Mouse (Mus musculus) hindbrain, embryonic 10.5 days (tissue): ENCODE measurements around the gene Prep. TPM values are rescaled to one million over a fixed set of nuclear protein-coding genes. Genes with fewer than 3 reads are reported as not detected.

Experiments used
- DNase-seq: peaks from one replicate; pipeline ENCODE4 v3.0.0-alpha.2; 2017; ENCODE audit warnings: low spot score
- H3K27ac ChIP-seq: fragments of 300-500 bp; sonication (generic); 2 replicates; pipeline ENCODE4 v1.5.1; 2016; ENCODE audit warnings: mild to moderate bottlenecking, moderate library complexity
- H3K27me3 ChIP-seq: fragments of 300-500 bp; sonication (generic); 2 replicates; pipeline ENCODE4 v1.6.1; 2016; ENCODE audit warnings: mild to moderate bottlenecking; ENCODE audit not compliant: poor library complexity, insufficient read depth, severe bottlenecking
- H3K36me3 ChIP-seq: fragments of 300-500 bp; sonication (generic); 2 replicates; pipeline ENCODE4 v1.6.1; 2016; ENCODE audit warnings: mild to moderate bottlenecking, moderate library complexity
- H3K4me1 ChIP-seq: fragments of 300-500 bp; sonication (generic); replicated peaks from 2 replicates; pipeline ENCODE4 v1.6.1; 2016; ENCODE audit warnings: mild to moderate bottlenecking
- H3K4me3 ChIP-seq: fragments of 300-500 bp; sonication (generic); 2 replicates; pipeline ENCODE4 v1.5.1; 2016; ENCODE audit warnings: mild to moderate bottlenecking, moderate library complexity
- H3K9me3 ChIP-seq: fragments of 300-500 bp; sonication (generic); 2 replicates; pipeline ENCODE4 v1.6.1; 2016; ENCODE audit warnings: mild to moderate bottlenecking, moderate library complexity
- WGBS: fragments of 180-500 bp; shearing (Covaris S2); methylation state at CpG from one replicate; pipeline ENCODE4 v1.1.7; 2016; 5-methylcytosine and 5-hydroxymethylcytosine counted together
- polyA plus RNA-seq: library from polyadenylated mRNA; unstranded; fragments of >200 nt; fragmentation: Nextera tagmentation; extraction: Ambion mirVana; gene quantifications from 2 replicates; pipeline ENCODE4 v1.2.1, GENCODE M21; 2016

Gene Prep
- polyA plus RNA-seq, 1 experiment from 2014 or later: 34.0 TPM

- Histone ChIP-seq H3K27ac (no peak overlapping the region), H3K4me3 (no peak overlapping the region), H3K27me3 (no peaks in the 10 kb centered on the region), H3K36me3 (peaks cover 71% of the 10 kb centered on the region), H3K9me3 (no peaks in the 10 kb centered on the region), H3K4me1 (no peaks in the 10 kb centered on the region)
- WGBS: 92% methylated on average over 6 of the region's 6 CpGs
- DNase-seq: no peak
These were observed 63.0 kb downstream of the Prep start for GRCm38 (mm10) chr10:45130004-45130403.

DNA sequence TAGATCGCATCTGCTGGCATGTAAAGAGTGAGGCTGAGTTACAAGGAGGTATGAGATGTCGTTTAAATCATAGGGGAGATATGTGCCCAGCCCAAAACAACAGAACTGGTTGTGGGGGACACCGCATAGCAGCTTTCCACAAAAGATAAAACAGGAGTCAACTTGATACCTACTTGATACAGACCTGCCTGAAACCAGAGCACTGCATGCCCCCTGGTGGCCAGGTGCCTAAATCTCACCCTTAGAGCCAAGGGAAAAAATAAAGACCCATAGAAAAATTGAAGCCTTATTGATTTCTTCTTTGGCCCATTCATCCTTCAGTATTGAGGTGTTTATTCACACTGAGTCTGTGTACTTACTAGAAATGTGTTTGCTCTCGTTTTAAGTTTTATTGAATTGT lies 65.4 kb downstream of the Prep start:
- peaks cover 4% of the 10 kb centered on the region for H3K4me1 ChIP-seq
- H3K27me3 ChIP-seq: no peaks in the 10 kb centered on the region
- no peak overlapping the region for H3K4me3 ChIP-seq
- DNase-seq: no peak
- H3K27ac ChIP-seq: no peak overlapping the region
- 84% methylated on average over 4 of the region's 4 CpGs for WGBS
- no peaks in the 10 kb centered on the region for H3K9me3 ChIP-seq
- peaks cover 68% of the 10 kb centered on the region for H3K36me3 ChIP-seq

DNA sequence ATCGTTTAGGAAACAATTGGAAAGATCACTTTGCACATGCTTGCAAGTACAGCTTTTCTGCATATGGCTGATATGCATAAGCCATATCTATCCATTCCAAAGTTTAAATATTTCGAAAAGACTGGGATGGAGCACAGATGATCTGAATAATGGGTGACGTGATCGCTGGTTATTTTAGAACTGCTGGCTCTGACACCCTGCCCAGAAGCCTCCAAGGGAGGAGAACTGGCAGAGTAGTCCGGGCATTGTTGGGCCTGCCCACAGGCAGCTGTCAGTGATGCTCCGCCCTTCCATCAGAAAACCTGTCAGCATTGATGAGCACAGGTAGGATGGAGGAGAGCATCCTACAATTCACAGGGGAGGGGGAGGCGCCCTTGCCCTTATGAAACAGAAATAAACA lies 69.8 kb downstream of the Prep start:
- no peak for DNase-seq
- H3K27me3 ChIP-seq: no peaks in the 10 kb centered on the region
- H3K36me3 ChIP-seq: peaks cover 48% of the 10 kb centered on the region
- no peaks in the 10 kb centered on the region for H3K9me3 ChIP-seq
- H3K4me3 ChIP-seq: no peak overlapping the region
- H3K27ac ChIP-seq: no peak overlapping the region
- 90% methylated on average over 7 of the region's 7 CpGs for WGBS
- H3K4me1 ChIP-seq: peaks cover 17% of the 10 kb centered on the region

DNA sequence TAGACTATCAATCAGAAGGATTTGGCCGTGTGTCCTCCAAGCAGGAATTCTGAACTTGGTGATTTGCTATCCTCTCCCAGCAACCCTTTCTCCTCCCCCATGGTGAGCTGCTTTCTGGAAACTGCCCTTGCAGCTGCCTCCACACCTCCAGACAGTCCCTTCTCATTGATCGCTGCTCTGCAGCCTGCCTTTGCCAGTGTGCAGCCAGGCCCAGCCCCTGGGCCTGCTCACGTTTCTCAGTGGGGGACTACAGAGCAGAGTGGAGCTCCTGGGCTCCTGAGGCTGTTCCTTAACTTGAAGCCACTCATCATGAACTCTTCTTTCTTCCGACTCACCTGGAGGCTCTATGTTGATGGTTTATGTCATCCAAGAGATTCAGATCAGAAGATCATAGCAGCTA lies 72.9 kb downstream of the Prep start:
- DNase-seq: no peak
- Histone ChIP-seq H3K27me3 (no peaks in the 10 kb centered on the region), H3K27ac (no peak overlapping the region), H3K4me3 (no peak overlapping the region), H3K9me3 (no peaks in the 10 kb centered on the region), H3K4me1 (peaks cover 17% of the 10 kb centered on the region), H3K36me3 (peaks cover 44% of the 10 kb centered on the region)
- WGBS: 62% methylated on average over 4 of the region's 4 CpGs

DNA sequence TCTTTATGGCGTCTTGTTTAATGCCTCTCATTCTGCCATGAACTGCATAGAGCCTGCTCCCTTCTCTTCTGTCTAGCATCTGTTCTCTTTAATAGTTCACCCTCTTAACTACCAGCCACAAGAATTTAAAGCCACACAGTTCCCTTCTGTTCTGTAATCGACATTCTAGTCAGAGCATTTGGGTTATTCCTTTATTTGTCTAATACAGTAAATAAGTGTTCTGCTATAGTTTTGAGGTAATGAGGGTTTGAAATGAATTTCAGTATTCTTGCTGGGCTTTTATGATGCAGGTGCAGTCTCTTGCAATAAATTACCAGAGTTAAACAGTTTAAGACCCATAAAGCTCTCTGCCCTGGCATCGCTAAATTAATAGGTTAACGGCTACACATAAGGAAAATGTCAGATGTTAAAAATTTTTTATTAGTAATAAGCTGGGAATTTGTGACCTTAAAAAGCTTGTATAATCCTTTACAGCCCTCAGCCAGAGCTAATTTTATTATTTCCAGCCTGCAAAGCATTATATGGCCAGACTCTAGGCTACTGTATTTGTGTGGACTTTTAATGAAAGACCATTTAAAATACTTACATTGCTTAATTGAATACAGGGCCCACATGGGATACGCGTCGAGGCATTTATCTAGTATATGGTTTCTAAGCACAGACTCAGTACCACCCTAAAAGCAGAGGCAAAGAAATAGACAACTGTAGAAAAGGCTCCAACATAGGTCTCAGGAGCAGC lies 73.6 kb downstream of the Prep start:
- Histone ChIP-seq H3K9me3 (no peaks in the 10 kb centered on the region), H3K27me3 (no peaks in the 10 kb centered on the region), H3K27ac (no peak overlapping the region), H3K4me3 (no peak overlapping the region), H3K4me1 (peaks cover 18% of the 10 kb centered on the region), H3K36me3 (peaks cover 36% of the 10 kb centered on the region)
- WGBS: 92% methylated on average over 7 of the region's 7 CpGs
- DNase-seq: no peak

DNA sequence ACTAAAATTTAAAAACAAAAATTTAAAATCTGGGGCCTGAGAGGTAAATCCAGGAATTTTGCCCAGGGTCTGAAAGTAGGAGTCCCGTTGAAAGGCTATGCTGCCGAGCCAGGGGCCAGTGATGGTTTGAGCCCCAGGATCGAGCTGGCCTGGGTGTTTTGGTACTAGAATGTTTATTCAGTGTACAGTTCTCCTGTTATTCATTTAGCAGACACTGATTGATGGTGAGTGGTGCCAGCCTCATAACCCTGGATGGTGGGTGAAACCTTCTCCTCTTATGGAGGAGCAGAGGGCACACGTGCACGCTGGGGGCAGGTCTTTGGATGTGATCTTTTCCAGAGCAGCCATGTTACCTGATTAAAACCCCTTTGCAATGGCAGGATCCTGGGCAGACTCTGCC lies 75.4 kb downstream of the Prep start:
- Histone ChIP-seq H3K36me3 (peaks cover 22% of the 10 kb centered on the region), H3K27ac (no peak overlapping the region), H3K4me3 (no peak overlapping the region), H3K4me1 (peaks cover 32% of the 10 kb centered on the region), H3K27me3 (no peaks in the 10 kb centered on the region), H3K9me3 (no peaks in the 10 kb centered on the region)
- no peak for DNase-seq
- 84% methylated on average over 5 of the region's 5 CpGs for WGBS

DNA sequence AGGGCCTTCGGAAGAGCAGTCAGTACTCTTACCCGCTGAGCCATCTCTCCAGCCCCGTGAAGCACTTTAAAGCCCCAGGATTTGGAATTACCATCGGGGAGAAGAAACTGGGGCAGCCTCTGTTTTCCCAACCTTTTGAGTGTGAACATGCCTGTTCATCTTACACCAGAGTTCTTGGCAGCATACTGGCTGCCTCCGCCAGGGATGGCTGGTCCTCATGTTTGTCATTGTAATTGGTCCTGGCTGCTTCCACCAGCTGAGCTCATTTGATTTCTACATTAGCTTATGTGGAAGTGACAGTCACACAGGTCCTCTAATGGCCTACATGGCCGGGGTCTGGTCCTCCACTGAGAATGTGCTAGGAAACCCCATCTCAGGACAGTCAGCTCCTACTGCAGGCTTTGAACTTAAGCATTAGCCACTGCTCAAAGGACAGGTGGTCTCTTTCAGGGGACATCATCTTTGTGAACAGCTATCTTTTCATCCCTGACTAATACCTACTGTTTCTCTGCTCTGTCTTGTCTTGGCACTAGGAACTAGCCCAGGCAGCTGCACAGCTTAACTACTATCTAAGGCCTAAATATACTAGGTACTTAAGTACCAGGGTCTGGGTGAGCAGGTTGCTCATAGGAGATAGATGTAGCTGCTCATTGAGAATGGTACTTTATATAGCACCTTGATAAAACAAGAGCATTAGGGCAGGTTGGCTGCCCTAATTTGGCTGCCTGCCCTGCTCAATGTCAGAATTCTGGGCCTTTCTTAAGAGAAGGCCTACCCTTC lies 77.2 kb downstream of the Prep start:
- Histone ChIP-seq H3K36me3 (peaks cover 22% of the 10 kb centered on the region), H3K4me1 (peaks cover 28% of the 10 kb centered on the region), H3K9me3 (no peaks in the 10 kb centered on the region), H3K4me3 (no peak overlapping the region), H3K27ac (no peak overlapping the region), H3K27me3 (no peaks in the 10 kb centered on the region)
- no peak for DNase-seq
- WGBS: 93% methylated on average over 6 of the region's 6 CpGs

DNA sequence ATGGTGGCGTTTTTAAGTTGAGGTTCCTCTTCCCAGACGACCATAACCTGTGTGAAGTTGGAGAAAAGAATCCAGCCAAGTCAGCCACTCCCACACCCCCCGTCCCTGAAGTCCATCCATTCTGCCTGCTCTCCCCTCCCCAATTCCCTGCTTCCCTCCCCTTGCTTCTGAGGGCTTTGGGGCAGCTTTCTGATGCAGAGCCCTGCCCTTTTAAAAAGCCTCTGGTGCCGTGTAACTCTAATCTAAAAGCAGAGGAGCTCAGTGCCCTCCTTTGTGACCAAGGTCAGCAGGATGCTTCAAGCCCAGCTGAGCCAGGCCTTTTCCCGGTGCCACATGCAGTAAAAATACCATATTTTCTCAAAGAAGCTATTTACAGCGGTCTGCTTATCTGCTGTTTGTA lies 79.8 kb downstream of the Prep start:
- Histone ChIP-seq H3K36me3 (peaks cover 48% of the 10 kb centered on the region), H3K4me3 (no peak overlapping the region), H3K27me3 (no peaks in the 10 kb centered on the region), H3K9me3 (no peaks in the 10 kb centered on the region), H3K4me1 (peaks cover 38% of the 10 kb centered on the region), H3K27ac (peak overlapping the region; percentile 79)
- 19% methylated on average over 6 of the region's 6 CpGs for WGBS
- peak; percentile 18 for DNase-seq

- Histone ChIP-seq H3K27ac (peak overlapping the region; percentile 73), H3K4me1 (peaks cover 32% of the 10 kb centered on the region), H3K4me3 (no peak overlapping the region), H3K9me3 (no peaks in the 10 kb centered on the region), H3K27me3 (no peaks in the 10 kb centered on the region), H3K36me3 (peaks cover 78% of the 10 kb centered on the region)
- DNase-seq: peak; percentile 38
- WGBS: 46% methylated on average over 5 of the region's 5 CpGs
These were observed 84.1 kb downstream of the Prep start for GRCm38 (mm10) chr10:45151137-45151536.

GRCm38 (mm10) chr10:45151771-45152692 lies 85.0 kb downstream of the Prep start:
- DNase-seq: no peak
- Histone ChIP-seq H3K4me3 (no peak overlapping the region), H3K36me3 (peaks cover 85% of the 10 kb centered on the region), H3K27me3 (no peaks in the 10 kb centered on the region), H3K27ac (no peak overlapping the region), H3K9me3 (no peaks in the 10 kb centered on the region), H3K4me1 (peaks cover 23% of the 10 kb centered on the region)
- 91% methylated on average over 12 of the region's 12 CpGs for WGBS

DNA sequence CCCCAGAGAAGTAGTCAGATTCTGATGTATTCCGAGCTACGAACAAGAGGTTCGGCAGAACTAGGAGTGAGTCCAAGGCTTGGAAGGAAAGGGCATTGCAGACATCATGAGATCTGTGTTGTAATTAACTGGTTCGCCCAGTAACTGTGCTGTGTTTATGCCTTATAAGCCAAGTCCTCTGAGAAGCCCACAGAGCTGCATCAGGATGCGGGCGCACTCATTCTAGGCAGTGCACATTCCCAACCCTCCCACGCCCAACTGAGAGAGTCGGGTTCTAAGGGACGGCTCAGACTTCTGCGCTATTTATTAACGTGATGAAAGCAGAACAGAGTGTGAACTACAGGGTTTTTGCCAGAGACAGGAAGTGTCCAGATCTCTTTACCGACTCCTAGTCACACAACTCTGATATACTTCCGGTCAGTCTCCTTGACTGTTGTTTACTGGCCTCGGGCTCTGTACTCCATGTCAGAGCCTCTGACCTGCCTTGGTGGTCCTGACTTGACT lies 87.6 kb downstream of the Prep start:
- Histone ChIP-seq H3K4me3 (no peak overlapping the region), H3K9me3 (no peaks in the 10 kb centered on the region), H3K27me3 (no peaks in the 10 kb centered on the region), H3K4me1 (peaks cover 15% of the 10 kb centered on the region), H3K27ac (no peak overlapping the region), H3K36me3 (peaks cover 98% of the 10 kb centered on the region)
- WGBS: 94% methylated on average over 14 of the region's 14 CpGs
- no peak for DNase-seq

DNA sequence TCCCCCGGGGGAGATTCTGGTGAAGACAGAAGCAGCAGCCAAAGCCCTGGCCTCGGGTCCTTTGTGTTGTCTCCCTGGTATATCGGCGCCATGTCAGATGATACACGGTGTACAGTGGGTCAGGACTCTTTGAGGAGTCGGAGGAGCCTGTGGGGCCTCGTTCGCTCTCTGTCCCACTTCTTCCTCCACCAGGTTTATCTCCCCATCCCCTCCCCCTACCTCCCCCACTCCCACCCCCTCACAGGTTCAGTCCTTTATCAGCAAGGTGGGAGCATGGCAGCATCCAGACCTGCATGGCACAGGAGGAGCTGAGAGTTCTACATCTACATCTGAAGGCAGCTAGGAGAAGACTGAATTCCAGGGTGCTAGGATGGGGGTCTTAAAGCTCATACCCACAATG lies 98.8 kb downstream of the Prep start:
- no peak for DNase-seq
- 85% methylated on average over 8 of the region's 8 CpGs for WGBS
- Histone ChIP-seq H3K4me1 (no peaks in the 10 kb centered on the region), H3K36me3 (peaks cover 11% of the 10 kb centered on the region; the same call in 1 of the 2 replicates), H3K9me3 (no peaks in the 10 kb centered on the region), H3K27me3 (no peaks in the 10 kb centered on the region), H3K27ac (no peak overlapping the region), H3K4me3 (no peak overlapping the region)
